Mouse (Mus musculus) macrophage (primary cell): ENCODE measurements around the gene Cdyl. TPM values are rescaled to one million over a fixed set of nuclear protein-coding genes. Genes with fewer than 3 reads are reported as not detected.
A peak's percentile ranks its signal among the peaks of the same experiment; 100 is the strongest.

Experiments used
- H3K27ac ChIP-seq: fragments of 350-480 bp; formaldehyde crosslinking; 2 replicates; pipeline ENCODE4 v1.9.0; 2021
- H3K36me3 ChIP-seq: fragments of 350-480 bp; formaldehyde crosslinking; 2 replicates; pipeline ENCODE4 v1.9.0; 2021; ENCODE audit errors: inconsistent target
- H3K4me3 ChIP-seq: fragments of 350-480 bp; formaldehyde crosslinking; 2 replicates; pipeline ENCODE4 v1.9.0; 2021; ENCODE audit errors: inconsistent target
- H3K79me2 ChIP-seq: fragments of 350-480 bp; formaldehyde crosslinking; 2 replicates; pipeline ENCODE4 v1.9.0; 2021; ENCODE audit errors: inconsistent target
- whole genome bisulfite sequencing: methylation state at CpG from one replicate; pipeline ENCODE4 v1.1.7; 2026; ENCODE audit warnings: inconsistent platforms; ENCODE audit not compliant: missing documents; 5-methylcytosine and 5-hydroxymethylcytosine counted together
- polyA plus RNA-seq: library from polyadenylated mRNA; stranded (reverse); fragments of 250-400 nt; gene quantifications from 3 replicates; pipeline ENCODE4 v1.2.4, GENCODE M21; 2018; ENCODE audit warnings: inconsistent platforms

The Cdyl gene
- polyA plus RNA-seq, 1 experiment from 2014 or later = 4.3 TPM

DNA sequence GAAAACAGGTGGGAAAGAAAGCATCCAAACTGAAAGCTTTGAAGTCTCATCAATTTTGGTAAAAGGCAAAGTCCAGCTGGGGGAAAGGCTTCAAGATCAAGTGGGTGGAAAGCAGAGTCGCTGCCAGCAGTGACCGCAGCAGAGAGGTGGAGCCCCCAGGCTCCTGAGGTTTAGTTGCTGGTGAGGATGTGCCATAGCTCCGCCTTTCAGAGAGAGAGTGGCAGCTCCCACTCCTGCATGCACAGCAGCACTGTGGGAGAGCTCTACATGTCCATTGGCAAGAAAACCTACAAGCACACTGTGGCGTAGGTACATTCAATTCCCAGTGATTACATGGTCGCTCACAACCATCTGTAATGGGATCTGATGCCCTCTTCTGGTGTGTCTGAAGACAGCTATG lies 219.4 kb downstream of the Cdyl start:
- Histone ChIP-seq H3K27ac (no peak overlapping the region), H3K4me3 (no peak overlapping the region), H3K79me2 (no peaks in the 10 kb centered on the region), H3K36me3 (0 out of 2 replicates have a peak, but pooled peaks cover 1% of the 10 kb centered on the region)
- WGBS = 71% methylated on average over 5 of the region's 5 CpGs

DNA sequence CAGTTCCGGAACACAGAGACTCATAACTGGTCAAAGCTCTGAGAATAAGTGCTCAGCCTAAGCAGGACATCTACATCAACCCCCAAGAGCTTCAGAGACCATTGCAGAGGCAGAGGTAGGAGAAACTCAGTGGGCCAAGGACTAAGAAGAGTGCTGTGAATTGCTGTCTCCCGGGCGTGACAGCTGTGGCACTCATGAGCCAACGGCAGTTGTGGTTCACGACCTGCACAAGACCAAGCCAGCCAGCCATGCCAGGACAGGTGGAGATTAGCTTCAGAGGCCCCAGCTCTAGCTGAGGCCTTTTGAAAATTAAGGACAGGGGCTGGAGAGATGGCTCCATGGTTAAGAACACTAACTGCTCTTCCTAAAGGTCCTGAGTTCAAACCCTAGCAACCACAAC lies 219.9 kb downstream of the Cdyl start:
- no peak overlapping the region for H3K27ac ChIP-seq
- 91% methylated on average over 5 of the region's 5 CpGs for WGBS

DNA sequence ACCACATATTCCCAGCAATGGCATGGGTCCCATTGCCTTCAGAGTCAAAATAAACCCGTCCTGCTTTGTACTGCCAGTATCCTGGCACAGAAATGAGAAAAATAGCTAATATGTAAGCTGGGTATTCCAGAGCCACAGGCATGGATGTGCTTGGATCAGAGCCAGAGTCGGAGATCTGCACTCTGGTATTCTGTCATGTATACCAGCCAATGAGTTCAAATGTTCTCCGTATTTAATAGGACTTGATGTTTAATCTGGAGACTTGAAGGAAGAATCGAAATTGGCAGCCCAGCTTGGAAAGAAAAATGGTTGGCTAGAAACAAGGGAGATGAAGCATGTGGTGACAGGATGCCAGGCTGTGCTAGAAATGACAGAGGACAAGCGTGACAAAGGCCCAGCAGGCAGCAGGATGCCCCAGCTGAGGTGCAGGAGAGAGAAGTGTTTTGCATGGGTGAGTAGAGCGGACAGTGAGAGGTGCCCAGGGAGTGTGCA lies 221.0 kb downstream of the Cdyl start:
- Histone ChIP-seq H3K27ac (no peak overlapping the region), H3K79me2 (no peaks in the 10 kb centered on the region), H3K36me3 (no peaks in the 10 kb centered on the region), H3K4me3 (no peak overlapping the region)
- 95% methylated on average over 6 of the region's 6 CpGs for WGBS

More for the DNA sequence above, 219.9 kb downstream of the Cdyl start:
- H3K79me2 ChIP-seq = no peaks in the 10 kb centered on the region
- H3K36me3 ChIP-seq = no peaks in the 10 kb centered on the region
- no peak overlapping the region for H3K4me3 ChIP-seq

DNA sequence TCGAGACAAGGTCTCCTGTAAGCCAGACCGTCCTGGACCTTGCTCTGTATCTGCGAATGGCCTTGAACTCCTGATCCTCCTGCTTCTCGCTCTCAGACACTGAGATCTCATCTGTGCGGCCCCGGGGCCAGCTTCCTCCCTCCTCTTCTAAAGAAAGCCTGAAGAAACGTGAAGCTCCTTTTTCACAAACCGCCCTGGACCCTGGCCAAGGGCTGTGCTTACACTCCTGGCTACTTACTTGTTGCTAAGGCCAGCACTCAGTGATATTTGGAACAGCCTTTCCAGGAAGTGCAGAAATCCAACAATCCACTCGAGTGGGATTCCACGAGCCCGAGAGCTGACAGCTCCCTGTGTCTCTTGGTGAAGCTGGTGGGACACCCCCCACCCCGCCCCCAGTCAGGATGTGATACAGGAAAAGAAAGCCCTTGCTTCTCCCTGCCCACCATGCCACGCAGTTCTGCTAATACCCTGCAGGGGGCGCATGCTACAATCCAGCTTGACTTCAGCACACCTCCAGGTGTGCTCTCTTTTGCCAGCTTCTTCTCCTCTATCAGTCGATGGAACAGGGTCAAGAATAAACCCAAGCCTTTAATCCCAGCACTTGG lies 226.6 kb downstream of the Cdyl start:
- WGBS = 33% methylated on average over 15 of the region's 15 CpGs

DNA sequence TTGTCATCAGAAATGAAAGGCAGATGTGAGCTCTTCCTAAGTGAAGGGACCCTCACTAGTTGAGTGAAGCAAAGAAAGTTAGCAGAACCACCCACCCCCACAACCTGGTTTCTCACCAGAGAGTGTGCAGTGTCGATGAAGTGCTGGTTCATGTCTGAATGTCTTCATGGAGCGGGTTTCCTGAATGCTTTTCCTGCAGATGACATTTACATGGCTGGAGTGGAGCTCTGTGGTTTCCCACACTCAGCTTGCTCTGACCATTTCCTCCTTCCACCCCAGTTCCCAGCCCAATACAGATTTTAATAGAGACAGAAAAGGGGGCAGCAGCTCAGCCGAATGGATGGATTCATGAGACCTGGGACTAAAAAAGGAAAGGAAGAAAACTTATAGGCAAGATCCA lies 233.2 kb downstream of the Cdyl start:
- Histone ChIP-seq H3K4me3 (no peak overlapping the region), H3K79me2 (no peaks in the 10 kb centered on the region), H3K27ac (no peak overlapping the region), H3K36me3 (no peaks in the 10 kb centered on the region)
- WGBS = 5% methylated on average over 3 of the region's 3 CpGs

More for the DNA sequence above, 226.6 kb downstream of the Cdyl start:
- Histone ChIP-seq H3K79me2 (no peaks in the 10 kb centered on the region), H3K27ac (no peak overlapping the region), H3K4me3 (no peak overlapping the region), H3K36me3 (no peaks in the 10 kb centered on the region)

DNA sequence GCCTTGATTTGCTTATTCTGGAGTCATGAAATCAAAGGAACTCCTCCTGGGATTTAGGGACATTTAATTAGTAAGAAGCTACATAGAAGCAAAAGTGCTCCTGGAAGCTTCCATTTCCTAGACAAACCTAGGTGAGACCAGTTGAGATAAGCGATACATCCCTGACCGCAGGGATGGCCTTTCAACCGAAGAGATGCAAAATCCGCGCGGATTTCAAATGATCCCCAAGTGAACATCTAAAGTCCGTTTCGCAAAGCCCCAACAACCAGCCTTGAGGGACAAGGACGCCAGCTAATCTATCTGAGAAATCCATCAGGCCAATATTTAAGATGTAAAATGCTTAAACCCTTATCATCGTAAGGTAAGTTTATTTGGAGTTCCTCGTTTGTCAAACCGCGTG lies 245.7 kb downstream of the Cdyl start:
- Histone ChIP-seq H3K36me3 (no peaks in the 10 kb centered on the region), H3K4me3 (peak overlapping the region; percentile 73), H3K27ac (no peak overlapping the region), H3K79me2 (no peaks in the 10 kb centered on the region)
- 2% methylated on average over 13 of the region's 13 CpGs for WGBS

DNA sequence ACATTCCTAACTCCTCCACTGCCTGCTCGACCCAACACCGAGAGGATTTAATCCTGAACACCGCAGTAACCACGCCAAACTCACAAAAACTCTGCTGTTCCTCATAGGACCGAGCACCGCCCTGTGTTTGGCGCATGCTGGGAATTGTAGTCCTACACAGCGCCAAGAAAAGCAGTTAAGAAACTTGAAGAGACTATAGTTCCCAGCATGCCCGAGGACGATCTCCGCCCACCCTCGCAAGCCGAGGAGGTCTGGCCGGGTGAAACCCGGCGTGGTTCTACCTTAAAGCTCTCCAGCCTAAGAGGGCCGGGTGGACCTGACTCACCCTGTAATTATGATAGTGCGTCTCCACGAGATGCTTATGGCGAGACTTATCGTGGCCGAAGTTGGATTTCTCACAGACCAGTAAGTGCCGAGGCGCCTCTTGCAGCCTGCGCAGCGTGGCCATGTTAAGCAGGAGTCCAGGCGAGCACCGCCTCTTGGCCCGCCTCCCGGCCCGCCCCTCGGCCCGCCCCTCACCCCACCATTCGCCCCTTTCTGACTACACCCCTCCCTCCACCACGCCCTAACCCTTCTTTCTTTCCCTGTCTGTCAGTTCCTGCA lies 246.3 kb downstream of the Cdyl start, which contains the start of gene Rpp40:
TSS of gene Rpp40 (minus strand) at position 481 of the 603 bp plus-strand sequence.
- H3K4me3 ChIP-seq = peak within 1 kb of the TSS; percentile 73
- H3K79me2 ChIP-seq = no peaks in the 10 kb centered on the region
- under 1% methylated on average over 32 of the region's 35 CpGs for WGBS
- H3K27ac ChIP-seq = no peak within 1 kb of the TSS
- H3K36me3 ChIP-seq = no peaks in the 10 kb centered on the region

DNA sequence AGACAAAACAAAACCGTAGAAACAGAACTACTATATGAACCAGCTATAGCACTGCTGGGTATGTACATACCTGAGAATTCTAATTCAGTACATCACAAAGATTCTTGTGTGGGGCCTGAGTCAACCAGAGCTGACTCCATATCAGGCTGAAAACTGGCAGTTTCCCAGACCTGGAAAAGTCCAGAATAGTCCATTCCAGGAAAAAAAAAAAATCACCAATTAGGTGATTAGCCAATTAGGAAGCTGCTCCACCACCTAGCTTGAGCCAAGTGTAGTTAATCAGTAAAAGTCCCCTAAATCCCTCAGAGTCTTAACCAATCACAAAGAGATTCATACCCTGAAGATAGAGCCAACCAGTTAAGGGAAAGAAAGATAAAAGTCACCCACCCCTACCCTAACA lies 251.8 kb downstream of the Cdyl start:
- 100% methylated on average over 1 of the region's 1 CpGs for WGBS
- H3K27ac ChIP-seq = no peak overlapping the region
- no peak overlapping the region for H3K4me3 ChIP-seq
- H3K79me2 ChIP-seq = no peaks in the 10 kb centered on the region
- H3K36me3 ChIP-seq = no peaks in the 10 kb centered on the region

Other genes starting within 250 kb of the Cdyl start
- gene Rpp40, start 246.5 kb downstream of the Cdyl start, polyA plus RNA-seq = 2.7 to 9.4 TPM (median 7.3 TPM) in 3 replicates